Mouse (Mus musculus): ENCODE results near the gene Tent5b.

Gene Tent5b

DNA sequence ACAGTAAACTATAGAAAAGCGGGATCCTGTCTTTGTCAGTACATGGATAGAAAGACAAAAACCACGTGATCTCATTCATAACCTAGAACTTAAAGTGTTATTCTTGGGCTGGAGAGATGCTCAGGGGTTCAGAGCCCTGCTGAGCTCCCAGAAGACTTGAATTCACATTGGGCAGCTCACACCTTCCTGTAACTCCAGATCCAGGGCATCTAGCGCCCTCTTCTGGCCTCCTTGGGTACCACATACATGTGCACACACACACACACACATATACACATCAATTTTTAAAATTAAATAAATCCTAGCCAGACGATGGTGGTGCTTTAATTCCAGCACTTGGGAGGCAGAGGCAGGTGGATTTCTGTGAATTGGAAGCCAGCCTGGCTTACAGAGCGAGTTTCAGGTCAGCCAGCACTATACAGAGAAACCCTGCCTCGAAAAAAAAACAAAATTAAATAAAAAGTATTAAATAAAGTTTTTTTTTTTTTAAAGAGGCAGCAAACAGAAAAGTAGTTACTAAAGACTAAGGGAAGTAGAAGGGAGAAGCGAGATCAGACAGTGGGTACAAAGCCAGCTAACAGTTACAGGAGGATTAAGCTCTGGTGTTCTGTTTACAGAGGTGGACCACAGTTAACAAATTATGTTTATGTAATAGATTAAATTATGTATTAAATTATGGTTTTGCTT is 8.7 kb upstream of the Tent5b start:
- DNase-seq: no peak

DNA sequence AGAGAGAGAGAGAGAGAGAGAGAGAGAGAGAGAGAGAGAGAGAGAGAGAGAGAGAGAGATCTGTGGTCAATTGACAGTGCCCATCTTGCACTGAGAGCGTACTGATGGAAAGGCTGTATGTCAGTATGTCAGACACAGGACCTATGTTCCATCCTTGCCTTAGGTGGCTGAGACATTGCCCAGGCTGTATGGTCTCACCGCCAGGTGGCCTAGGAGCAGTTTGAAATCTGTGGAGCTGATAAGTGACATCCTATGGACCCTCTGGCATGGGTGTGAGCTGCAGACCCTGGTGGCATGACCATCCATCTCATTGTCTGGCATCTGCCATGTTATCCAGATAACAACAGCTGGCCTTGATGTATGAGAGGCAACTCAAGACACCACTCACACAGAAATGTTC is 6.1 kb upstream of the Tent5b start:
- no peak for DNase-seq

DNA sequence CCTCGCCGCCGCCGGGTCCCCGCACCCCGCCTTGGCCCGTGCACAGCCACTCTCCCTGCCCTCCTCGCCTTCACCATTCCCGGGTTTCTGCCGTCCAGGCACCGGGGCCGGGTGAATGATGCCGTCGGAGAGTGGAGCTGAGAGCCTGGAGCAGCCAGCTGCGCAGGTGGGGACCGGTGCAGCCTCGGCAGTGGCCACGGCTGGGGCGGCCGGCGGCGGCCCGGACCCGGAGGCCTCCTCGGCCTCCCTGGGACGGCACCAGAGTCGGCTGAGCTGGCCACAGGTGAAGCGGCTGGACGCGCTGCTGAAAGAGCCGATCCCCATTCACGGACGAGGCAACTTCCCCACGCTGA is 229 bp downstream of the Tent5b start:
- no peak for DNase-seq

DNA sequence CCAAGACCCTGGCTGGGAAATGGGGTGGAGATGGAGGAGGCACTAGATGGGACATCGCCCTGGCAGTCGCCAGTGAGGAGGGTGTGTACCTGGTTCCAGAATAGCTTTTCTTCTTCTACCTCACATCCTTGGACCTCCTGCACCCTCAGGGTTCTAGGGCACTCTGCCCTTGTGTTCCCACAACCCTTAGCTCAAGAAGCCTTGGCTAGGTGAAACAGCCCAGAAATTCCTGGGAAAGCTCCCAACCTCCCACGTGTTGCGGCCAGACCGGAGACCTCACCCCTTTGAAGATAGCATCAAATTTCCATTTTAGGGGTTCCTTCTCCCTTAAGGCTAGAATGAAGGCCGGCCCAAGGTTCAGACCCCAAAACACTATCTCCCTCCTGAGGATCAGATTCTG is 822 bp downstream of the Tent5b start:
- no peak for DNase-seq

DNA sequence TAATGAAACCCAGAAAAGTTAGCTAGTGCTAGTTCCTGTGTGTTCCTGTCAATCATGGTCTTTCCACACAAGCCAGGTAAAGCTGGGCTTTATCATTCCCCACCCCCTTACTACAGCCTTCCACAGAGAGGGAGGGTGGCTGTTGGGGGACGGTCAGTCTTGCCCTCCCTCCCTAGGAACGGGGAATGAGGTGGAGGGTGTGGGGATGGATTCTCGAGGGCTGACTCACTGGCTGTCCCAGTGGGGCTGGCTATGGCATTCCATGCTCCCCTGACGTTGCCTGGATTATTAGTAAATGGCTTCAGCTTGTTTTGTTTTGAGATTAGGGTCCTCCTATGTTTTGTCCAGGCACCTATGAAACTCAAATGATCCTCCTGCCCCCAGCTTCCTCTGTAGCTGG is 1.6 kb downstream of the Tent5b start:
- no peak for DNase-seq

DNA sequence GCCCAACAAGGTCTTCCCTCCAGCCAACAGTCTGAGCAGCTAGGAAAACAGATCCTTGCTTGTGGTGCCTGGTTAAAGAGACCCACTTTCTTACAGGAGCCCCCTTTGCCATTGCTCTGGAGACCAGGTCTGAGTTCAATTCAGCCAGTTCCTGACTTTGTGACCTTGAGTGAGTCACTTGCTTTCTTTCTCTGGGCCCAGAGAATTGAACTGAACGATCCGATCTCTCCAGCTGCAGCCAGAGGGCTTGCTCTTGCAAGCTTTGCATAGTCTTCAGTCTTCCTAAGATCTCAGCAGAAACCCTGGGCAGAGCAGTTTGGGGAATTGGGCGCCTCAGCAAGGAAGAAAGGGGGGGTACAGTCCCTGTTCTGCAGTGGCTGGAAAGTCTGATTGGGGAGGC is 2.5 kb downstream of the Tent5b start:
- no peak for DNase-seq

DNA sequence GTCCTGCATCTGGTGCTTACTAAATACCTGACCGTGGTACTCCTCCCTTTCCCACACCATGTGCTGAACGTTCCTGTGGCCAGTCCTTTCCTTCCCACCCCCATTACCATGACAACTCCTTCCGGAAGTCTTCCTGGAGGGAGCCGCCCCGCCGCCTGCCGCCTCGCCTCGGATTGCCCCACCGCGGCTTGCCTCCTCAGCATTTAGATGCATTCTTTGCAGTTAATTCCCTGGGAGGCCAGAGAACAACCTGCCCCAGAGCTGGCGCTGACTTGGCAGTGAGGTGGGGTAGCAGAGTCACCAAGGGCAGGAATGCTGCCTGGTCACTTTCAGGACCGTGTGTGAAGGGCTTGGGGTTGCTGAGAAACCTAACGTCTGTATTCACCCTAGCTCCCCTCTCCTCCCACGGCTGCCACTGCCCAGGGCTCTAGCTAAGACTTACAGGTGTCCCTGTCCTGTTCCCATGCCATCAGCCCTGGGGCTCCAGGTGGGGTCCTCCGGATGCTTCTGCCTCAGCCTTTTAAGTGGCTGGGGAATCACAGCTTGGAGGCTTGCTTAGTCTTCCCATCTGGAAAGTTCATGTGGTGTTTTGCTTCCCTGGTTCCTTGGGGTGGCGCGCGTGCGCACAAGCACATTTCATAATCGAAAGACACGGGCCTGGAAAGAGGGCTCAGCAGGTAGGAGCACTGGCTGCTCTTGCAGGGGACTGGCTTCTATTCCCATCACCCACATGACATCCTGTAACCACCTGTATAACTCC is 4.5 kb downstream of the Tent5b start:
- no peak for DNase-seq

DNA sequence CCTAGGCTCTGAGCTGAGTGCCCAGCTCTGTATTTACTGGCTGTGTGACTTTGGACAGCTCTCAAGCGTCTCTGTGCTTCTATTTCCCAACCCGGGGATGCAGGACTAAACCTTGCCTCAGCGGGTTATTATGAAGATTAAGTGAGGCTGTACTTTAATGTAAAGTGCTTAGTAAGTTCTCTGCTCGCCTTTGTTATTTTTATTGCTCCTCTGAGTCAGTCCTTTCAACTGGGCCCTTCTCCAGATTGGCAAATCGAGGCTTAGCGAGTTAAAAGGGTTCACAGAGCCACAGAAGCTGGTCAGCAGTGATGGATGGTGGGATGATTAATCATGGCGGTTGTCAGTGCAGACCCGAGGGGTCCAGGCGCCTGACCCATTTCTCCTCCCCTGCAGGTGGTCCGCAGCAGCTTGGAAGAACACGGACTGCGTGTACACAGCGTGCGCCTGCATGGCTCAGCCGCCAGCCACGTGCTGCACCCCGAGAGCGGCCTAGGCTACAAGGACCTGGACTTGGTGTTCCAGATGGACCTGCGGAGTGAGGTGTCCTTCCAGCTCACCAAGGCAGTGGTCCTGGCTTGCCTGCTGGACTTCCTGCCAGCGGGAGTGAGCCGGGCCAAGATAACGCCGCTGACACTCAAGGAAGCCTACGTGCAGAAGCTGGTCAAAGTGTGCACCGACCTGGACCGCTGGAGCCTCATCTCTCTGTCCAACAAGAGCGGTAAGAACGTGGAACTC is 5.9 kb downstream of the Tent5b start:
- no peak for DNase-seq

DNA sequence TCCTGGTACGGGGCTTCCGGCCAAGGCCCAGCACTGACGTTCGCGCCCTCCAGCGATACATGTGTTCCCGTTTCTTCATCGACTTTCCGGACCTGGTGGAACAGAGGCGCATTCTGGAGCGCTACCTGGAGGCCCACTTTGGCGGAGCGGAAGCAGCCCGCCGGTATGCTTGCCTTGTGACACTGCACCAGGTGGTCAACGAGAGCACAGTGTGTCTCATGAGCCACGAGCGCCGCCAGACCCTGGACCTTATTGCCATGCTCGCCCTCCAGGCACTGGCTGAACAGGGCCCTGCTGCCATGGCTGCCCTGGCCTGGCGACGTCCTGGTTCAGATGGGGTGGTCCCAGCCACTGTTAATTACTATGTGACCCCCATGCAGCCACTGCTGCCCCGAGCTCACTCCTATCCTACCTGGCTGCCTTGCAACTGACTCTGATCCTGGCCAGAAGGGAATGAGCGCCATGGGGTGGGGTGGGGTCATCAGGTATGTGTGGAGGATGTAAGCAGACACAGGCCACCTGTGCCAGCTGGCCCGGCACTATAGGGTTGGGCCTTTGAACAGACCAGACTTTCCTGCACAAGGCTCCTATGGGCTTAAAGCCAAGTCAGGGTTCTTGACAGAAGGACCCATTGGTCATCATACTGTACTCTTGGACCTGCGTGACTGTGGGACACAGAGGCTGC is 6.9 kb downstream of the Tent5b start:
- DNase-seq: no peak

DNA sequence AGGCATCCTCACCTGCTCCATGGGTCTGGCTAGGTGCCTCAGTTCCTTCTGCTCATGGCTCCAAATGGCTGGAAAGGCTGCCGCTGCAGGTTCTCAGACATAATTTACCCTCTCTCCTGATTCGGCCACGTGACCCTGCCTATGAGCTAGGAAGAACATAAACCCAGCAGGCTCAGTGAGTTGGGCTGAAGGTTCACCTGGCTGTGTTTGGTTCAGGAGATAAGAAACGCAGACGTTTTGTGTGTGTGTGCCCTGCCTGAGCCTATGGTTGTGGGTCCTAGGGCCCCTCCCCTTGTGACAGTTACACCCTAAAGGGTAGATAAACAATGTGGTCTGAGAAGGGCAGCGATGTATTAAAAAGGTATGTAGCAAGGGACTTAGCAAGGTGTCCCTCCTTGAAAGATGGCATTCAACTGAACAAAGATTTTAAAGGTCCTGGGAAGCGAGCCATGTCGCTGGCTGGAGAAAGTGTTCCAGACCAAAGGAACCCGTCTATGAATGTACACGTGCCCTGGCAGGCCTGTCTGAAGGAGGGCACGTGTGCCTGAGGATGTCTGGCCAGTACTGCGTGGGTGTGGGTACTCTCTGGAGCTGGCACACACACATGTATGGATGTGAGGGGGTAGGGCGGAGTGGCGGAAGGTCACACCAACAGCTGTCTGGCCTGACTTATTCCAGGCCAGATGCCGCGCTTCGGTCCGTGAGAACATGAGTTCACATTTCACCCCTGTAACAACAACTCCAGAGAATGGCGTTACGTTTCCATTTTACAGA is 8.9 kb downstream of the Tent5b start:
- DNase-seq: peak; percentile 31

DNA sequence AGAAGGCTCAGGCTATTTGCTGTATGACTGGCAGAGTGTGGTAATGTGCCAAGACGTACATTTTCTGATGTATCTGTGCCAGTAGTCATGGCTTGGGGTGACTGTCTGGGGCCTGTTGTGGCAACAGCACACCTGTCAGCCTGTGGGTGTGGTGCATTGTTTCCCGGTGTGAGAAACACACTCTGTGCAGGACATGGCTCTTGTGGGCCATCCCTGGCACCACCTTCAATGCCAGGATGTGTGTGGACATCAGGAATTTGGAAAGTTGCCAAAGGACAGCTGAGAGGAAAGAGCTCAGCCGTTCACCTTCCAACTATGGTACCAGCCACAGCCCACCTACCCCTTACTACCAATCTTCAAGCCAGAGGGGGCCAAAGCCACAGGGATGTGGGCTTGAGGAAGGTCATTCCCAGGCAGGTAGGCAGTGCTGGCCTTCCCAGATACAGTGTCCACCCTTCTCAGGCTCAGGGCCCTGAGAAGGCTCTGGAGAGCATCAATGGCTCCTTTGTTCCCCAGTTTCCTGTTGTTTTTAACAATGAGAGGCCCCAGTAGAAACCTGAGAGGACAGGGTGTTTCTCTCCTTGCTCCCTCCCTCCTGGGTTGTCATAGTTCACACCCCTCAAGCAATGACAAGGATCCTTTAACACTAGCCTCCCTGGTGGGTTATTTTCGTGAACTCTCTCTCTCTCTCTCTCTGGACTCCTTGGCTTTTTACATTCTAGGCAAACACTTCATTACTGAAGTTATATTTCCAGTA is 9.7 kb downstream of the Tent5b start:
- DNase-seq: no peak

DNA sequence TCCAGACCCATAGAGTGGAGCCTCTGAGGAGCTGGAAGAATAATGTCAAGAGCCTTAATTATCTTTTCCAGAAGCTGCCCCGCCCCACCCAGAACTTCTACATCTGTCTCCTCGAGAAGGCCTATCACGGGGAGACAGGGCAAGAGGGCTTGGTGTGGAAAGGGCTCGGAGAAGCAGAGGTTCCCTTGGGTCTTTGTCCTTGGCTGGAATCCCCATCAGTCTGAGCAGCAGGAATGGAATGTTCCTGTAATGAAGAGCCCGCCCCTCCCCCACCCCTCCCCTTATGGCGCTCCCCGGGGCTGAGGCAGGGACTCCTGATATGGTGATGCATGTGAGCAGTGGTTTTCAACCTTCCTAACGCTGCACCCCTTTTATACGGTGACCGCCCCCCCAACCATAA is 11.9 kb downstream of the Tent5b start:
- DNase-seq: peak; percentile 33

DNA sequence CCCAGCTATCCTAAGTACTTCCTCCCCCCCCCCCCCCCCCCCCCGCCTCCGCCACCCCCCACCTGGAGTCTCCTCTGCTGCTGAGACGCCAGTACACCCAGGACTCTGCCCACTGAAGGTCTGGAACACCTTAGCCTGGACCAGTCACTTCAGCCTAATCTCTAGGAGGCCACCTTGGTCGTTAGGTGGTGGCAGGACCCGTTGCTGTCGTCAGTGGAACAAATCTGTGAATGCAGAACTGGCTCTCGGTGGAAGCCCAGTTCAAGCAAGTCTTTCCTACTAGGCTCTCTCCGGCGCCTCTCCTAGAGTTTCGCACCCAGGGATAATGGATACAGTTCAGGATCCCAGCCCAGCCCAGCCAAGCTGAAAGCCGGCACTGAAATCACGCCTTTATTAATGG is 14.0 kb downstream of the Tent5b start:
- no peak for DNase-seq

DNA sequence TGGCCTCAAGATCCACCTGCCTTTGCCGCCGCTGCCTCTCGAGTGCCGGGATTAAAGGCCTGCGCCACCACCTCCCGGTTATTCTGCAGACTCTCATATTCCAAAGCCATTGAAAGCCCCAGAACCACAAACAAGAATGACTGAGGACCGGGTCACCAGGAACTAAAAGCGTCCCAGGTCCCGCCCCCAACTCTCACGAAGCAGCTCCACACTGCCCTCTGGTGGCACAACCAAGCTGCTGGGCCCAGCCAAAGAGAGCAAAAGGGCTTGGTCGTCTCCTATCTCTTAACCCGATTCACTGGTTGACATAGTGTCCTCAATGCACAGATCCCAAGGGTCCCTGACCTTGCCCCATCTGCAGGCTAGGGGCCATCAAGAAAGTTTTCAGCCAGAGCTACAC is 14.5 kb downstream of the Tent5b start:
- DNase-seq: peak; percentile 86

DNA sequence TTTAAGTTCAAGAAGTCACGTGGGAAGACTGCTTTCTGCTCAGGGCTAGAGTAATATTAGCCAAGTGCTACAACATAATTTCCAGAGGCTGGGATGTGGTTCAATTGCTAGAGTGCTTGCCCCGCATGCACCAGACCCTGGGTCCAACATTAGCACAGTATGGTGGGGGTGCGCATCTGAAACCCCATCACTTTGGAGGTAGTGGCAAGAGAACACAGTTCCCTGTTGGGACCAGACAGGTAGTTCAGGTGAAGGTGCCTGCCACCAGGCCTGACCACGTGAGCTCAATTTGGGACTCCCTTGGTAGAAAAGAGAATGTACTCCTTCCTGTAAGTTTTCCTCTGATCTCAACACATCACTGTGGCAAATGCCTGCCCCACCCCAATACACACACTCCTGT is 14.9 kb downstream of the Tent5b start:
- DNase-seq: no peak

DNA sequence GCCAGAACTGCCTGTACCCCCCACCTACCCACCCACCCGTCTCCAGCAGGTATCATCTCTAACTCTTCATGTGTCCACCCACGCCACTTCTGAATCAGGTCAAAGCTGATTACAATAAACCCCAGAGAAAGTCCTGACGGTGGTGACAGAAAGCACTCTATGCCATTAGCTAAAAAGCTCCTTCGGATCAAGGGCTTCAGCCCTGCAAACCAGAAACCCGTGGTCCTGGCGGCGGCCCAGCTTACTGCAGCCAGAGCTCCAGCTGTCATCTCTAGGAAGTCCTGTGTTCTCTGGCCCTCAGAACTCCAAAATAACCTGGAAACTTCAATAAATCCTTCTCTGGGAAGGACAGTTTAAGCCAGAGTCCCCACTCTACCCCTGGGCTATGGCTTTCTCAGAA is 15.8 kb downstream of the Tent5b start:
- no peak for DNase-seq

DNA sequence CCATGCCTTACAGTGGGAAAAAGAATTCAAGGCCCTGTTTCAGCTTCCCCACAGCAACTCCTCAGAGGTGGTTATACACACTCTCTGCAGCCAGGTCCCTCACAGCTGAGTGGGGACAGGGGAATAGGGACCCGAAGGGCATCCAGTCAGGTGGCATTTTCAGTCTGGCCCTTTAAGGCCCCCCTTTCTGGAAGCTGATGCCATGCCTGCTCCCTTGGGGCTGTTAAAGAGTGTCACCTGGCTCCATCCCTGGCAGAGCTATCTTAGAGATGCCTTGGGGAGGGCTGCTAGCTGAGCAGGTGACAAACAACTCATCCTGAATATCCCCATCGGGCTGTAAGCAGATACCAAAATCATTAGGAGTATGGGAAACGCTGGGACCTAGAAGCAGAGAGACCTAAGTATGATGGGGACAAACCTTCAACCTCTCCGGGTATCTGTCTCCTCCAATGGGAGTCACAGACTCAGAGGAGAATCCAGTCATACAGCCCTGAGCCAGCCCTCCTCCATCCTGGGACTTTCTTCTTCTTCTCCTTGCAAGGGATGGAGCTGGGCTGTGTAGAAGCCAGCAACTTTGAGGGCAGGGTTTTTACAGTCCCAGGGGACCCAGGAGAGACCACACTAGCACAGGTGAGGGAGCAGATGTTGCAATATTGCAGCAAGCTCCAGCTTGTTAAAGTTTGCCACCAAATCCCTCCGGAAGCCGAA is 17.0 kb downstream of the Tent5b start:
- no peak for DNase-seq

DNA sequence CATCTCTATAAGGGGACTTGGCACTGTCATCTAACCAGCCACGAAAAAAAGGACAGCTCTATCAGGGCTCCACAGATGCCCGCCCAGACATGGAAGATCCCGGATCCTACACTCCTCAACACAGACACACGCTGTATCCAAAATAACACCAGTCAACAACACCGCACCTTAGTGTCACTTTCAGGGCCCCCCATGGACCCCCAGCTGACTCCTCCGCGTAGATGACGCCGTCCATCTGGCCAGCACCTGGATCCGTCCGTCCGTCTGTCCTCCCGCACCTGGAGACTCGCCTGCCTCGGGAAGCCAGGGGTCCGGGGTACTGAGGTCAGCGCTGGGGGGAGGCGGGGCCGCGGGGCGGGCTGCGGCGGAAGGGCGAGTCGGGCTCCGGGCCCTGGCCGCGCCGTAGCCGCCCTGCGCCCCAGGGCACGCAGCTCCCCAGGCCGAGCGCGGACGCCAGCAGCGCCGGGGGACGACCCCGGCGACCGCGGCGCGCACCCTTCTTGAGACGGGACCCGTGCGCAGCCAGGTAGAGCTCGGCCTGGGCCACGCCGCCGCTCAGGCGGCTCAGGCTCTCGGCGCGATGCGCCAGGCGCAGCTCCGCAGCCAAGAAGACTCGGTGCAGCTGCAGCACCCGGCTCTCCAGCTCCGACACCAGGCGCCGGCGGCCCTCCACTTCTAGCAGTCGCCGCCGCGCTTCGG is 17.7 kb downstream of the Tent5b start:
- DNase-seq: no peak

DNA sequence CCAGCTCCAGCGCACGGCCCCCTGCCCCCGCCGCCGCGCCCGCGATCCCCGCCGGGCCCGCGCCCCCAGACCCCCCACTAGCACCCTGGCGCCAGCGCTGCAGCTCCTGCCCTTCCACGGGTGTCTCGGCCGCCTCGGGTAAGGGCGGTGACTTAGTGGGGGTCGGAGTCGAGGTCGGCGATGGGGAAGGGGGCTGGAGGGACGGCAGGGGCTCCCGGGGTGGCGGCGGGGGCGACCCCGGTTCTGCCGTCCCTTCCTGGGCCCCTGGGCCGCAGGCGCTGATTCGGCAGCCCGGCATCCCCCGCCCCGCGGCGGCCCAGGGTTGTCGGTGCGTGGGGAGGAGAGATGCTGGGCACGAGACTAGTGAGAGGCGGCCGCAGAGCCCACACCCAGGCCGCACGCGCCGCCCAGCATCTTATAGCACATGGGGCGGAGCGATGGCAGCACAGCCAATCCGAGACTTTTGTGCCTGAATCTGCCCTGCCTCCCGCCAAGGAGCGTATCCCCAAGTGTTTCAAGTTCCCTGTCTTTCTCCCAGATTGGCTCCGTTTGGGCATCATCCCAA is 18.3 kb downstream of the Tent5b start, which contains the start of gene Trnp1:
TSS of gene Trnp1 (minus strand) at position 391 of the 565 bp plus-strand sequence.
- DNase-seq: peak; percentile 68

DNA sequence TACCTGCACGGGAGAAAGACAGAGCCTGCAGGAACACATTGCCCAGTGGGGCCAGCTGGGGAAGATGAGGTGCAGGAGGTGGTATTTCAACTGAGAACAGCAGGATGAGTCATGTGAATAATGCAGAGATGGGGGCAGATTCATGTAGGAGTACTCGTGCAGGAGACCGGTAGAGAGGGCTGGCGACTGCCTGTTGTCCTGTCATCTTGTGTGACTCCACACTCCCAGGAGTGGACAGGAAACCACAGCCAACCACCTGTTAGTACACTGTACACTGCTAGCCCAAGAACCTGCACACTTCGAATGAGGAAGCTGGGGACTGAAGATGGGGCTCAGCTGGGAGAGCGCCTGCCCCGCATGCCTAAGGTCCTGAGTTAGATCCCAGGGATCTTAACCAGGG is 21.6 kb downstream of the Tent5b start:
- no peak for DNase-seq

Data from liver (tissue).